Comparison of ENCODE assay signal across 11 mouse cellular contexts in the genomic region with DNA sequence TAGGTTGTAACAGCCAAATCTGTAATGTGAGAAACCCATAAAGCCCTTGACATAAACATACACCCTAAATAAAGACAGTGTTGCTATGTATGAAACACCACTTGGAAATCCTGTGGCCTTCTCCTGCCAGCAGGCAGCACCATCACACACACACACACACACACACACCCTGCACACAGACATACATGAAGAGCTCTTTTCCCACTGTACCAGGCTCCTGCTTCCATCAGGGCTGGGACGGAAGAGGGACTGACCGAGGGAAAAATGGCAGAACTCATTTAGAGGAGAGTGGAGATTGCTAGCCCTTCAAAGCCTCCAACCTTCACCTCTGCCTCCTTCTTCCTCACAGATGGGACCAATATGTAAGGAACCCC.
DNase-seq lines count a peak whose midpoint lies in the region; ATAC-seq lines count a peak whose summit lies in the region.
"Had no signal": no experiment of that assay in that cellular context is flagged by ENCODE, and none has a peak within 500 bp of the region (broad histone marks: within the 10 kb centered on the region; RNA-seq: fewer than 3 reads in every experiment).

No protein-coding gene starts in this region.

- H3K4me3 ChIP-seq in heart, embryonic 15.5 days = no peak overlapping the region
- no peak overlapping the region for H3K4me3 ChIP-seq in embryonic facial prominence, embryonic 11.5 days (ENCODE audit: low read depth, low read length)
- no peak overlapping the region for H3K4me3 ChIP-seq in hindbrain, embryonic 12.5 days
- no peak overlapping the region for H3K4me3 ChIP-seq in midbrain, embryonic 15.5 days

- H3K9me3 ChIP-seq in heart, embryonic 15.5 days (replicated peaks) = 0 out of 2 replicates have a peak, but pooled peaks cover 4% of the 10 kb centered on the region
- no peaks in the 10 kb centered on the region; the same call in 1 of the 2 replicates for H3K9me3 ChIP-seq in embryonic facial prominence, embryonic 11.5 days (replicated peaks; ENCODE audit: control insufficient read depth, low read length)
- H3K9me3 ChIP-seq in hindbrain, embryonic 12.5 days (replicated peaks) = peaks cover 9% of the 10 kb centered on the region
- H3K9me3 ChIP-seq in midbrain, embryonic 15.5 days = no peaks in the 10 kb centered on the region; the same call in 1 of the 2 replicates

- H3K9ac ChIP-seq in heart, embryonic 15.5 days = no peak overlapping the region
- H3K9ac ChIP-seq in embryonic facial prominence, embryonic 11.5 days (replicated peaks; ENCODE audit: low read length) = no peak overlapping the region
- no peak overlapping the region for H3K9ac ChIP-seq in hindbrain, embryonic 12.5 days
- no peak overlapping the region for H3K9ac ChIP-seq in midbrain, embryonic 15.5 days

- H3K36me3 ChIP-seq in heart, embryonic 15.5 days = no peaks in the 10 kb centered on the region
- H3K36me3 ChIP-seq in embryonic facial prominence, embryonic 11.5 days (replicated peaks; ENCODE audit: control insufficient read depth, insufficient read depth, low read depth, low read length) = no peaks in the 10 kb centered on the region
- no peaks in the 10 kb centered on the region for H3K36me3 ChIP-seq in hindbrain, embryonic 12.5 days
- no peaks in the 10 kb centered on the region for H3K36me3 ChIP-seq in midbrain, embryonic 15.5 days (replicated peaks)

- H3K27ac ChIP-seq in heart, embryonic 15.5 days = peak overlapping the region; percentile 20; the same call in 1 of the 2 replicates
- H3K27ac ChIP-seq in embryonic facial prominence, embryonic 11.5 days (replicated peaks; ENCODE audit: low read depth, low read length) = peak overlapping the region; percentile 41; the same call in 1 of the 2 replicates
- H3K27ac ChIP-seq in hindbrain, embryonic 12.5 days = peak overlapping the region; percentile 74
- no peak overlapping the region for H3K27ac ChIP-seq in midbrain, embryonic 15.5 days

- H3K4me1 ChIP-seq in heart, embryonic 15.5 days (replicated peaks) = peaks cover 12% of the 10 kb centered on the region
- no peaks in the 10 kb centered on the region for H3K4me1 ChIP-seq in embryonic facial prominence, embryonic 11.5 days (ENCODE audit: control insufficient read depth, insufficient read depth, low read length)
- peaks cover 27% of the 10 kb centered on the region for H3K4me1 ChIP-seq in hindbrain, embryonic 12.5 days
- peaks cover 8% of the 10 kb centered on the region for H3K4me1 ChIP-seq in midbrain, embryonic 15.5 days

- no peak for DNase-seq in heart, postnatal 10 days
- DNase-seq in embryonic facial prominence, embryonic 11.5 days (ENCODE audit: low spot score) = no peak
- no peak for DNase-seq in urinary bladder, postnatal 14 days (ENCODE audit: low spot score)
- DNase-seq in retina, embryonic 14.5 days (ENCODE audit: low spot score) = no peak
- DNase-seq: heart, postnatal 36 days; lung, postnatal 36 days; thymus, postnatal 14 days had no signal

- WGBS in heart, embryonic 15.5 days = 67% methylated on average over 2 of the region's 2 CpGs
- WGBS in embryonic facial prominence, embryonic 11.5 days = 33% methylated on average over 2 of the region's 2 CpGs
- 33% methylated on average over 2 of the region's 2 CpGs for WGBS in hindbrain, embryonic 12.5 days
- 57% methylated on average over 2 of the region's 2 CpGs for WGBS in midbrain, embryonic 15.5 days

- no peak overlapping the region for H3K4me2 ChIP-seq in heart, embryonic 15.5 days
- H3K4me2 ChIP-seq in embryonic facial prominence, embryonic 11.5 days (ENCODE audit: low read depth, low read length) = no peak overlapping the region
- no peak overlapping the region for H3K4me2 ChIP-seq in hindbrain, embryonic 12.5 days (replicated peaks)
- H3K4me2 ChIP-seq in midbrain, embryonic 15.5 days = no peak overlapping the region

- intact Hi-C loops in heart, postnatal 10 days (cut with DNase I) = no loop called here

- no peaks in the 10 kb centered on the region for H3K27me3 ChIP-seq in heart, embryonic 15.5 days
- H3K27me3 ChIP-seq in embryonic facial prominence, embryonic 11.5 days (ENCODE audit: control insufficient read depth, insufficient read depth, low read length) = no peaks in the 10 kb centered on the region
- no peaks in the 10 kb centered on the region for H3K27me3 ChIP-seq in hindbrain, embryonic 12.5 days
- H3K27me3 ChIP-seq in midbrain, embryonic 15.5 days (replicated peaks) = no peaks in the 10 kb centered on the region

- ATAC-seq in heart, embryonic 15.5 days (replicated peaks; ENCODE audit: insufficient number of reproducible peaks, insufficient read depth, low FRiP score, low read depth) = no peak
- ATAC-seq in embryonic facial prominence, embryonic 11.5 days (replicated peaks; ENCODE audit: insufficient number of reproducible peaks, low FRiP score, low TSS enrichment, low read depth) = peak; percentile 46
- ATAC-seq in hindbrain, embryonic 12.5 days (ENCODE audit: low FRiP score) = peak; percentile 42
- ATAC-seq in midbrain, embryonic 15.5 days (replicated peaks) = 0 out of 2 replicates have a peak, but pooled peaks have one; percentile 22
- ATAC-seq in monocyte, adult 5-6 weeks (replicated peaks; ENCODE audit: insufficient number of reproducible peaks, low FRiP score, low TSS enrichment, poor library complexity, severe bottlenecking) = no peak

Comparison
In these comparisons a context has a peak if more than half of its experiments do, and no peak if none do; other contexts are left out.
1. ATAC-seq: peak in embryonic facial prominence, embryonic 11.5 days (single experiment), hindbrain, embryonic 12.5 days (single experiment) and midbrain, embryonic 15.5 days (single experiment); none in heart, embryonic 15.5 days (single experiment) and monocyte, adult 5-6 weeks (single experiment).